8 mouse cellular contexts compared by ENCODE assay signal in genomic region chr2:32727435-32727834, GRCm38 (mm10). TPM values are rescaled to one million over a fixed set of nuclear protein-coding genes. Genes with fewer than 3 reads are reported as not detected.
DNase-seq lines count a peak whose midpoint lies in the region; ATAC-seq lines count a peak whose summit lies in the region.

No protein-coding gene starts in this region.

- H3K4me1 ChIP-seq in forebrain, embryonic 10.5 days, result peaks cover 50% of the 10 kb centered on the region
- H3K4me1 ChIP-seq in heart, embryonic 15.5 days (replicated peaks), result peaks cover 32% of the 10 kb centered on the region
- peaks cover 11% of the 10 kb centered on the region for H3K4me1 ChIP-seq in liver, embryonic 15.5 days (replicated peaks)
- peaks cover 14% of the 10 kb centered on the region; the same call in 1 of the 2 replicates for H3K4me1 ChIP-seq in neural tube, embryonic 12.5 days

- peak; percentile 74 for DNase-seq in CD4-positive, CD25-positive, alpha-beta regulatory T cell, adult 2 months (ENCODE audit: low read depth, low spot score)
- peak; percentile 92 for DNase-seq in c-Kit-positive CD71-negative TER-119-negative erythroid progenitor cells, embryonic 14.5 days (ENCODE audit: low read depth)
- DNase-seq in forebrain, embryonic 10.5 days (ENCODE audit: extremely low spot score, low spot score), result peak; percentile 94
- DNase-seq in kidney, postnatal 36 days, result peak; percentile 97 to 99
- peak; percentile 90 for DNase-seq in telencephalon, adult 2 months (ENCODE audit: low read depth, low spot score)

- no peaks in the 10 kb centered on the region for H3K36me3 ChIP-seq in forebrain, embryonic 10.5 days (replicated peaks)
- H3K36me3 ChIP-seq in heart, embryonic 15.5 days, result no peaks in the 10 kb centered on the region
- 0 out of 2 replicates have a peak, but pooled peaks cover 3% of the 10 kb centered on the region for H3K36me3 ChIP-seq in liver, embryonic 15.5 days (replicated peaks)
- no peaks in the 10 kb centered on the region for H3K36me3 ChIP-seq in neural tube, embryonic 12.5 days

- no peaks in the 10 kb centered on the region for H3K9me3 ChIP-seq in forebrain, embryonic 10.5 days
- no peaks in the 10 kb centered on the region for H3K9me3 ChIP-seq in heart, embryonic 15.5 days (replicated peaks)
- no peaks in the 10 kb centered on the region for H3K9me3 ChIP-seq in liver, embryonic 15.5 days (replicated peaks)
- H3K9me3 ChIP-seq in neural tube, embryonic 12.5 days, result no peaks in the 10 kb centered on the region

- H3K4me2 ChIP-seq in heart, embryonic 15.5 days, result peak overlapping the region; percentile 74
- peak overlapping the region; percentile 50 for H3K4me2 ChIP-seq in liver, embryonic 15.5 days
- peak overlapping the region; percentile 57 for H3K4me2 ChIP-seq in neural tube, embryonic 12.5 days (replicated peaks)

- H3K27me3 ChIP-seq in forebrain, embryonic 10.5 days (ENCODE audit: poor library complexity, severe bottlenecking), result peaks cover 6% of the 10 kb centered on the region; the same call in 1 of the 2 replicates
- H3K27me3 ChIP-seq in heart, embryonic 15.5 days, result no peaks in the 10 kb centered on the region
- no peaks in the 10 kb centered on the region for H3K27me3 ChIP-seq in liver, embryonic 15.5 days
- no peaks in the 10 kb centered on the region for H3K27me3 ChIP-seq in neural tube, embryonic 12.5 days (replicated peaks)

- ATAC-seq in heart, embryonic 15.5 days (replicated peaks; ENCODE audit: insufficient number of reproducible peaks, insufficient read depth, low FRiP score, low read depth), result peak; percentile 97
- peak; percentile 88 for ATAC-seq in liver, embryonic 15.5 days (ENCODE audit: insufficient read depth)
- ATAC-seq in neural tube, embryonic 12.5 days (ENCODE audit: low FRiP score, low read depth), result peak; percentile 94

- WGBS in forebrain, embryonic 10.5 days, result under 1% methylated on average over 16 of the region's 16 CpGs
- WGBS in heart, embryonic 15.5 days, result 1% methylated on average over 16 of the region's 16 CpGs
- WGBS in liver, embryonic 15.5 days (ENCODE audit: insufficient replicate concordance), result 2% methylated on average over 16 of the region's 16 CpGs
- WGBS in neural tube, embryonic 12.5 days, result under 1% methylated on average over 16 of the region's 16 CpGs

- H3K4me3 ChIP-seq in forebrain, embryonic 10.5 days, result peak overlapping the region; percentile 48
- peak overlapping the region; percentile 57 for H3K4me3 ChIP-seq in heart, embryonic 15.5 days
- H3K4me3 ChIP-seq in liver, embryonic 15.5 days (replicated peaks), result peak overlapping the region; percentile 33
- peak overlapping the region; percentile 33 for H3K4me3 ChIP-seq in neural tube, embryonic 12.5 days

- H3K9ac ChIP-seq in heart, embryonic 15.5 days, result peak overlapping the region; percentile 57
- no peak overlapping the region for H3K9ac ChIP-seq in liver, embryonic 15.5 days
- peak overlapping the region; percentile 14; the same call in 1 of the 2 replicates for H3K9ac ChIP-seq in neural tube, embryonic 12.5 days

- peak overlapping the region; percentile 72 for H3K27ac ChIP-seq in forebrain, embryonic 10.5 days
- peak overlapping the region; percentile 76 for H3K27ac ChIP-seq in heart, embryonic 15.5 days
- no peak overlapping the region for H3K27ac ChIP-seq in liver, embryonic 15.5 days (replicated peaks)
- H3K27ac ChIP-seq in neural tube, embryonic 12.5 days, result no peak overlapping the region

RNA-seq across cellular contexts. Expression of gene Sh2d3c, which starts 6.6 kb away (rescaled TPM):
- 28.6 and 30.2 TPM in 2 replicates for polyA plus RNA-seq in forebrain, embryonic 10.5 days (2016; fragmentation: Nextera tagmentation; extraction: Ambion mirVana)
- 25.7 and 33.4 TPM in 2 replicates for polyA plus RNA-seq in heart, embryonic 15.5 days (2015; fragmentation: Nextera tagmentation; extraction: Ambion mirVana)
- polyA plus RNA-seq in liver, embryonic 15.5 days (2015; fragmentation: Nextera tagmentation; extraction: Ambion mirVana), result 7.0 and 8.3 TPM in 2 replicates
- 41.8 and 45.1 TPM in 2 replicates for polyA plus RNA-seq in neural tube, embryonic 12.5 days (2016; fragmentation: Nextera tagmentation; extraction: Ambion mirVana)

RNA-seq across cellular contexts. Expression of gene 6330409D20Rik, which starts 13.4 kb away (rescaled TPM):
- polyA plus RNA-seq in forebrain, embryonic 10.5 days (2016; fragmentation: Nextera tagmentation; extraction: Ambion mirVana), result 0.69 and 1.2 TPM in 2 replicates
- 0.16 TPM in 1 of 2 replicates, not detected in the other for polyA plus RNA-seq in heart, embryonic 15.5 days (2015; fragmentation: Nextera tagmentation; extraction: Ambion mirVana)
- polyA plus RNA-seq in liver, embryonic 15.5 days (2015; fragmentation: Nextera tagmentation; extraction: Ambion mirVana), result not detected in 2 replicates
- polyA plus RNA-seq in neural tube, embryonic 12.5 days (2016; fragmentation: Nextera tagmentation; extraction: Ambion mirVana), result 2.1 and 3.1 TPM in 2 replicates

RNA-seq across cellular contexts. Expression of gene Cdk9, which starts 14.6 kb away (rescaled TPM):
- 135 and 139 TPM in 2 replicates for polyA plus RNA-seq in forebrain, embryonic 10.5 days (2016; fragmentation: Nextera tagmentation; extraction: Ambion mirVana)
- polyA plus RNA-seq in heart, embryonic 15.5 days (2015; fragmentation: Nextera tagmentation; extraction: Ambion mirVana), result 45.5 and 66.6 TPM in 2 replicates
- polyA plus RNA-seq in liver, embryonic 15.5 days (2015; fragmentation: Nextera tagmentation; extraction: Ambion mirVana), result 48.3 and 49.6 TPM in 2 replicates
- polyA plus RNA-seq in neural tube, embryonic 12.5 days (2016; fragmentation: Nextera tagmentation; extraction: Ambion mirVana), result 97.8 and 103 TPM in 2 replicates

RNA-seq across cellular contexts. Expression of gene Fpgs, which starts 23.5 kb away (rescaled TPM):
- polyA plus RNA-seq in forebrain, embryonic 10.5 days (2016; fragmentation: Nextera tagmentation; extraction: Ambion mirVana), result 27.4 and 29.5 TPM in 2 replicates
- 13.8 and 19.7 TPM in 2 replicates for polyA plus RNA-seq in heart, embryonic 15.5 days (2015; fragmentation: Nextera tagmentation; extraction: Ambion mirVana)
- 41.2 and 51.2 TPM in 2 replicates for polyA plus RNA-seq in liver, embryonic 15.5 days (2015; fragmentation: Nextera tagmentation; extraction: Ambion mirVana)
- polyA plus RNA-seq in neural tube, embryonic 12.5 days (2016; fragmentation: Nextera tagmentation; extraction: Ambion mirVana), result 16.4 and 17.3 TPM in 2 replicates

RNA-seq across cellular contexts. Expression of gene Tor2a, which starts 29.6 kb away (rescaled TPM):
- 54.0 and 54.9 TPM in 2 replicates for polyA plus RNA-seq in forebrain, embryonic 10.5 days (2016; fragmentation: Nextera tagmentation; extraction: Ambion mirVana)
- polyA plus RNA-seq in heart, embryonic 15.5 days (2015; fragmentation: Nextera tagmentation; extraction: Ambion mirVana), result 31.2 and 41.1 TPM in 2 replicates
- polyA plus RNA-seq in liver, embryonic 15.5 days (2015; fragmentation: Nextera tagmentation; extraction: Ambion mirVana), result 24.7 and 27.7 TPM in 2 replicates
- polyA plus RNA-seq in neural tube, embryonic 12.5 days (2016; fragmentation: Nextera tagmentation; extraction: Ambion mirVana), result 55.5 and 56.1 TPM in 2 replicates

Comparison
In these comparisons a context has a peak if more than half of its experiments do, and no peak if none do; other contexts are left out.
1. H3K27ac ChIP-seq: peak in forebrain, embryonic 10.5 days (single experiment) and heart, embryonic 15.5 days (single experiment); none in liver, embryonic 15.5 days (single experiment) and neural tube, embryonic 12.5 days (single experiment).
2. Peak in every context shown above with its lines, with median percentiles within 50 percentile points of each other: DNase-seq, H3K4me3 ChIP-seq, ATAC-seq and H3K4me2 ChIP-seq.